Mouse (Mus musculus) gastrocnemius, postnatal 25 days (tissue): ENCODE results near the gene Six2. TPM values are rescaled to one million over a fixed set of nuclear protein-coding genes. Genes with fewer than 3 reads are reported as not detected.

Experiments used
- DNase-seq: peaks from one replicate; pipeline ENCODE4 v3.0.0; 2022
- total RNA-seq, 2 experiments: library from RNA; stranded (reverse); gene quantifications; 1 replicate in 1 of 2; 2 replicates in 1 of 2; pipeline ENCODE4 v1.2.3; 2021

The Six2 gene
- total RNA-seq, 2 experiments from 2014 or later = 3.1 to 13.8 TPM

- DNase-seq = no peak
Measured at GRCm38 (mm10) chr17:85661521-85661920, 26.6 kb downstream of the Six2 start.

GRCm38 (mm10) chr17:85660016-85660415 is 28.1 kb downstream of the Six2 start:
- DNase-seq = no peak

GRCm38 (mm10) chr17:85645718-85646665 is 42.1 kb downstream of the Six2 start:
- no peak for DNase-seq

- DNase-seq = no peak
Measured at GRCm38 (mm10) chr17:85645312-85645711, 42.8 kb downstream of the Six2 start.

GRCm38 (mm10) chr17:85637876-85638275 is 50.2 kb downstream of the Six2 start:
- no peak for DNase-seq

Other genes starting within 250 kb of the Six2 start
- gene Six3, start 74.7 kb downstream of the Six2 start, total RNA-seq = not detected